Mouse (Mus musculus) urinary bladder, adult 18-20 months (tissue): ENCODE data around the gene Chst5.
"Not testable (repeated sequence)": the region's sequence is repeated elsewhere in the genome, so short reads cannot be mapped to it uniquely, and the experiment has no call there.

ENCODE experiments used
- DNase-seq, 2 experiments: peaks; one replicate each; pipeline ENCODE4 v3.0.0; 2022; ENCODE audit warnings: low spot score in 2 of 2, mixed read lengths in 2 of 2

Gene Chst5

GRCm38 (mm10) chr8:111909621-111910450 lies at the start of gene Chst5:
Chst5 (minus strand) TSS chr8:111910447.
- no peak for DNase-seq

- DNase-seq, result no peak
Measured at GRCm38 (mm10) chr8:111957231-111957630, 47.0 kb upstream of the Chst5 start.

GRCm38 (mm10) chr8:111955879-111956278 lies 45.6 kb upstream of the Chst5 start:
- DNase-seq, result no peak

GRCm38 (mm10) chr8:111954844-111955594 lies 44.8 kb upstream of the Chst5 start:
- DNase-seq, result peak in 1 of 2 experiments; percentile 15

- DNase-seq, result no peak
Measured at GRCm38 (mm10) chr8:111951936-111952335, 41.7 kb upstream of the Chst5 start.

GRCm38 (mm10) chr8:111951317-111951716 lies 41.1 kb upstream of the Chst5 start:
- no peak for DNase-seq

- DNase-seq, result no peak
Measured at GRCm38 (mm10) chr8:111950846-111951245, 40.6 kb upstream of the Chst5 start.

- DNase-seq, result no peak
Measured at GRCm38 (mm10) chr8:111947954-111948353, 37.7 kb upstream of the Chst5 start.

GRCm38 (mm10) chr8:111947144-111947543 lies 36.9 kb upstream of the Chst5 start:
- no peak for DNase-seq

GRCm38 (mm10) chr8:111943544-111943943 lies 33.3 kb upstream of the Chst5 start:
- DNase-seq, result no peak

- peak; percentile 14 to 28 for DNase-seq
Measured at GRCm38 (mm10) chr8:111941101-111941454, 30.8 kb upstream of the Chst5 start.

GRCm38 (mm10) chr8:111940171-111941100 lies 30.2 kb upstream of the Chst5 start, which contains the start of gene Gabarapl2:
Gabarapl2 (plus strand) TSS chr8:111940703.
- peak; percentile 92 to 93 for DNase-seq

GRCm38 (mm10) chr8:111939516-111940142 lies 29.4 kb upstream of the Chst5 start:
- peak; percentile 36 to 56 for DNase-seq

GRCm38 (mm10) chr8:111938076-111938985 lies 28.1 kb upstream of the Chst5 start:
- not testable (repeated sequence) for DNase-seq

GRCm38 (mm10) chr8:111937184-111937583 lies 26.9 kb upstream of the Chst5 start:
- DNase-seq, result no peak

GRCm38 (mm10) chr8:111934201-111934600 lies 24.0 kb upstream of the Chst5 start:
- no peak for DNase-seq

GRCm38 (mm10) chr8:111933348-111934076 lies 23.3 kb upstream of the Chst5 start, which contains the start of gene Tmem231:
Tmem231 (minus strand) TSS chr8:111933881.
- peak; percentile 81 to 82 for DNase-seq

- peak; percentile 28 to 57 for DNase-seq
Measured at GRCm38 (mm10) chr8:111932580-111933336, 22.5 kb upstream of the Chst5 start.

GRCm38 (mm10) chr8:111931721-111932120 lies 21.5 kb upstream of the Chst5 start:
- DNase-seq, result no peak
